Mouse (Mus musculus) spleen, postnatal 14 days (tissue): ENCODE measurements around the gene Umod.

Source experiments
- DNase-seq, 2 experiments: peaks; one replicate each; pipeline ENCODE4 v3.0.0; 2021 to 2022; ENCODE audit warnings: low spot score in 2 of 2

The Umod gene

GRCm38 (mm10) chr7:119441938-119442337 is 37.1 kb downstream of the Umod start:
- DNase-seq: no peak

GRCm38 (mm10) chr7:119427180-119427616 is 51.9 kb downstream of the Umod start:
- DNase-seq: no peak

- DNase-seq: no peak
These were observed 58.4 kb downstream of the Umod start for GRCm38 (mm10) chr7:119420730-119421129.

GRCm38 (mm10) chr7:119418523-119418922 is 60.6 kb downstream of the Umod start:
- no peak for DNase-seq
